Mouse (Mus musculus) embryonic facial prominence, embryonic 12.5 days (tissue): Measurements from ENCODE around the gene 4933411K16Rik. TPM values are rescaled to one million over a fixed set of nuclear protein-coding genes. Genes with fewer than 3 reads are reported as not detected.
"Not testable (repeated sequence)": the region's sequence is repeated elsewhere in the genome, so short reads cannot be mapped to it uniquely, and the experiment has no call there.

Source experiments
- ATAC-seq: fragments of 200-750 bp; cut with Nextera tagmentation; 2 replicates; pipeline ENCODE4 v1.8.0; 2017; ENCODE audit not compliant: insufficient number of reproducible peaks, insufficient read depth, low FRiP score, low TSS enrichment
- H3K27ac ChIP-seq: fragments of 300-500 bp; sonication (generic); 2 replicates; pipeline ENCODE4 v1.5.1; 2016; ENCODE audit warnings: mild to moderate bottlenecking
- H3K27me3 ChIP-seq: fragments of 300-500 bp; sonication (generic); 2 replicates; pipeline ENCODE4 v1.6.1; 2016; ENCODE audit warnings: mild to moderate bottlenecking, moderate library complexity
- H3K36me3 ChIP-seq: fragments of 300-500 bp; sonication (generic); 2 replicates; pipeline ENCODE4 v1.6.1; 2016; ENCODE audit warnings: mild to moderate bottlenecking
- H3K4me1 ChIP-seq: fragments of 300-500 bp; sonication (generic); 2 replicates; pipeline ENCODE4 v1.6.1; 2016
- H3K4me2 ChIP-seq: fragments of 300-500 bp; sonication (generic); replicated peaks from 2 replicates; pipeline ENCODE4 v1.6.1; 2016; ENCODE audit warnings: mild to moderate bottlenecking, moderate library complexity
- H3K4me3 ChIP-seq: fragments of 300-500 bp; sonication (generic); 2 replicates; pipeline ENCODE4 v1.5.1; 2016; ENCODE audit warnings: mild to moderate bottlenecking
- H3K9ac ChIP-seq: fragments of 300-500 bp; sonication (generic); 2 replicates; pipeline ENCODE4 v1.6.1; 2016; ENCODE audit warnings: mild to moderate bottlenecking, moderate library complexity
- H3K9me3 ChIP-seq: fragments of 300-500 bp; sonication (generic); 2 replicates; pipeline ENCODE4 v1.6.1; 2016; ENCODE audit warnings: mild to moderate bottlenecking, moderate library complexity
- WGBS: fragments of 180-500 bp; shearing (Covaris S2); methylation state at CpG from one replicate; pipeline ENCODE4 v1.1.7; 2016; 5-methylcytosine and 5-hydroxymethylcytosine counted together
- polyA plus RNA-seq: library from polyadenylated mRNA; unstranded; fragments of >200 nt; fragmentation: Nextera tagmentation; extraction: Ambion mirVana; gene quantifications from 2 replicates; pipeline ENCODE4 v1.2.1, GENCODE M21; 2016

Gene 4933411K16Rik
- polyA plus RNA-seq, 1 experiment from 2014 or later, result not detected

- ATAC-seq, H3K27ac ChIP-seq, H3K4me1 ChIP-seq, H3K36me3 ChIP-seq, H3K9ac ChIP-seq, H3K9me3 ChIP-seq, H3K27me3 ChIP-seq, H3K4me2 ChIP-seq, H3K4me3 ChIP-seq: not testable (repeated sequence)
- 93% methylated on average over 5 of the region's 5 CpGs for WGBS
Observed at GRCm38 (mm10) chr19:42081613-42082012, 29.6 kb downstream of the 4933411K16Rik start.

GRCm38 (mm10) chr19:42085690-42086089 is 33.6 kb downstream of the 4933411K16Rik start:
- Histone ChIP-seq H3K36me3 (no peaks in the 10 kb centered on the region), H3K27me3 (no peaks in the 10 kb centered on the region), H3K27ac (no peak overlapping the region), H3K9me3 (no peaks in the 10 kb centered on the region), H3K4me3 (peak overlapping the region; percentile 69), H3K4me1 (peaks cover 6% of the 10 kb centered on the region; the same call in 1 of the 2 replicates), H3K4me2 (peak overlapping the region; percentile 88), H3K9ac (peak overlapping the region; percentile 70)
- no peak for ATAC-seq
- WGBS, result 6% methylated on average over 10 of the region's 10 CpGs

- Histone ChIP-seq H3K9me3 (no peaks in the 10 kb centered on the region), H3K4me3 (peak within 1 kb of the TSS; percentile 69), H3K4me2 (peak within 1 kb of the TSS; percentile 88), H3K27ac (no peak within 1 kb of the TSS), H3K27me3 (no peaks in the 10 kb centered on the region), H3K36me3 (no peaks in the 10 kb centered on the region), H3K4me1 (peaks cover 7% of the 10 kb centered on the region), H3K9ac (peak within 1 kb of the TSS; percentile 70)
- peak; percentile 80 for ATAC-seq
- WGBS, result under 1% methylated on average over 21 of the region's 21 CpGs
Observed at GRCm38 (mm10) chr19:42086166-42086565, 34.1 kb downstream of the 4933411K16Rik start, which contains the start of gene Morn4. Morn4 (minus strand) TSS chr19:42086357.

GRCm38 (mm10) chr19:42089103-42089747 is 37.2 kb downstream of the 4933411K16Rik start:
- H3K4me3 ChIP-seq, result peak overlapping the region; percentile 95
- ATAC-seq, result no peak

GRCm38 (mm10) chr19:42089748-42090595 is 37.9 kb downstream of the 4933411K16Rik start, which contains the start of gene Pi4k2a:
Pi4k2a (plus strand) TSS chr19:42090470.
- H3K4me3 ChIP-seq, result peak within 1 kb of the TSS; percentile 95
- peak; percentile 97 for ATAC-seq
- peaks cover 6% of the 10 kb centered on the region; the same call in 1 of the 2 replicates for H3K36me3 ChIP-seq
- H3K4me1 ChIP-seq, result peaks cover 16% of the 10 kb centered on the region
- H3K9me3 ChIP-seq, result no peaks in the 10 kb centered on the region
- 1% methylated on average over 55 of the region's 55 CpGs for WGBS
- no peaks in the 10 kb centered on the region for H3K27me3 ChIP-seq
- peak within 1 kb of the TSS; percentile 92 for H3K27ac ChIP-seq
- H3K9ac ChIP-seq, result peak within 1 kb of the TSS; percentile 91
- peak within 1 kb of the TSS; percentile 76 for H3K4me2 ChIP-seq

More at GRCm38 (mm10) chr19:42089103-42089747, 37.2 kb downstream of the 4933411K16Rik start:
- Histone ChIP-seq H3K9me3 (no peaks in the 10 kb centered on the region), H3K36me3 (peaks cover 6% of the 10 kb centered on the region; the same call in 1 of the 2 replicates), H3K27ac (peak overlapping the region; percentile 92), H3K9ac (no peak overlapping the region), H3K27me3 (no peaks in the 10 kb centered on the region), H3K4me2 (peak overlapping the region; percentile 76), H3K4me1 (peaks cover 16% of the 10 kb centered on the region)
- 19% methylated on average over 14 of the region's 14 CpGs for WGBS

- WGBS, result 1% methylated on average over 52 of the region's 52 CpGs
- H3K9me3 ChIP-seq, result no peaks in the 10 kb centered on the region
- peak overlapping the region; percentile 76 for H3K4me2 ChIP-seq
- peaks cover 16% of the 10 kb centered on the region for H3K4me1 ChIP-seq
- H3K36me3 ChIP-seq, result peaks cover 6% of the 10 kb centered on the region; the same call in 1 of the 2 replicates
- H3K27ac ChIP-seq, result peak overlapping the region; percentile 92
- H3K9ac ChIP-seq, result peak overlapping the region; percentile 91
- no peaks in the 10 kb centered on the region for H3K27me3 ChIP-seq
- peak; percentile 66 for ATAC-seq
- H3K4me3 ChIP-seq, result peak overlapping the region; percentile 95
Observed at GRCm38 (mm10) chr19:42090637-42091141, 38.6 kb downstream of the 4933411K16Rik start.

- 82% methylated on average over 3 of the region's 3 CpGs for WGBS
- ATAC-seq, result no peak
- no peaks in the 10 kb centered on the region for H3K27me3 ChIP-seq
- no peak overlapping the region for H3K27ac ChIP-seq
- no peak overlapping the region for H3K4me3 ChIP-seq
- no peaks in the 10 kb centered on the region for H3K9me3 ChIP-seq
- H3K4me1 ChIP-seq, result no peaks in the 10 kb centered on the region
- no peak overlapping the region for H3K9ac ChIP-seq
- H3K36me3 ChIP-seq, result peaks cover 28% of the 10 kb centered on the region
- H3K4me2 ChIP-seq, result no peak overlapping the region
Observed at GRCm38 (mm10) chr19:42099406-42099805, 47.4 kb downstream of the 4933411K16Rik start.

Other genes with a start within 250 kb of the 4933411K16Rik start
- 7.9 and 8.9 TPM in 2 replicates for gene Frat1, start 222.3 kb upstream of the 4933411K16Rik start, polyA plus RNA-seq
- gene Frat2, start 204.1 kb upstream of the 4933411K16Rik start, polyA plus RNA-seq, result 9.2 and 9.9 TPM in 2 replicates
- gene Rrp12, start 156.1 kb upstream of the 4933411K16Rik start, polyA plus RNA-seq, result 23.5 and 24.0 TPM in 2 replicates
- gene Pgam1, start 140.3 kb upstream of the 4933411K16Rik start, polyA plus RNA-seq, result 595 TPM in 2 replicates
- gene Exosc1, start 118.8 kb upstream of the 4933411K16Rik start, polyA plus RNA-seq, result 76.7 and 81.5 TPM in 2 replicates
- gene Zdhhc16, start 118.8 kb upstream of the 4933411K16Rik start, polyA plus RNA-seq, result 93.0 and 94.2 TPM in 2 replicates
- gene Mms19, start 71.1 kb upstream of the 4933411K16Rik start, polyA plus RNA-seq, result 41.5 and 41.7 TPM in 2 replicates
- 20.3 and 20.5 TPM in 2 replicates for gene Ubtd1, start 70.5 kb upstream of the 4933411K16Rik start, polyA plus RNA-seq
- gene Ankrd2, start 16.2 kb upstream of the 4933411K16Rik start, polyA plus RNA-seq, result 0.24 and 0.27 TPM in 2 replicates
- gene Hoga1, start 6.6 kb upstream of the 4933411K16Rik start, polyA plus RNA-seq, result 1.3 and 1.9 TPM in 2 replicates
- gene Morn4, start 34.1 kb downstream of the 4933411K16Rik start, polyA plus RNA-seq, result 37.8 and 42.8 TPM in 2 replicates
- gene Pi4k2a, start 38.2 kb downstream of the 4933411K16Rik start, polyA plus RNA-seq, result 39.6 and 40.0 TPM in 2 replicates
- 22.7 and 26.1 TPM in 2 replicates for gene Avpi1, start 76.8 kb downstream of the 4933411K16Rik start, polyA plus RNA-seq
- gene Marveld1, start 95.2 kb downstream of the 4933411K16Rik start, polyA plus RNA-seq, result 10.8 and 16.8 TPM in 2 replicates
- gene Zfyve27, start 111.7 kb downstream of the 4933411K16Rik start, polyA plus RNA-seq, result 32.5 and 36.5 TPM in 2 replicates
- gene Sfrp5, start 150.0 kb downstream of the 4933411K16Rik start, polyA plus RNA-seq, result 2.9 and 3.8 TPM in 2 replicates
- 1.8 and 1.9 TPM in 2 replicates for gene Golga7b, start 195.3 kb downstream of the 4933411K16Rik start, polyA plus RNA-seq